Mouse (Mus musculus) spleen, postnatal 36 days (tissue): ENCODE measurements at regions not wholly inside any gene's neighbourhood (a gene's known extent, or its start where the extent isn't known, plus 50 kb on each side); places are given as distances from the start of the nearest gene placed in this dataset.

ENCODE experiments used
- DNase-seq, 2 experiments: peaks; one replicate each; pipeline ENCODE4 v3.0.0; 2022; ENCODE audit warnings: low spot score in 2 of 2, mixed read lengths in 1 of 2

DNA sequence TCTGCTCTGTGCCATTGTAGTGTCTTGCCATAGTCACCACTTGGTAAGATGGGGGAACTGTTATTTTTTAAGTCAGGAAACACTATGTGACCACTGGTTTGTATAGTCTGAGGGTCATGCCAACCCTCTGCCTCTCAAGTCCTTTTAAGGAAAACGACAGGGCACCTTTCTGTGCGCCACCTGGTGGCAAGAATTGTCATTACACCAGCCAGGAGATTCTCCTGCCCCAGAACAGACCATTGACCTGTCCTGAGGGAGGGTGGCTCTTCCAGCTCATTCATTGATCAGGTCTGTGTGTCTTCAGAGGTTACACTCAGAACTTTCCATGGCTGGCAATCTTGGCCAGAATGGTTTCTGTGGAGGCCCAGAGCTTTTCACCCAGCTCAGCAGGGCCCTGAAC lies 166.9 kb downstream of the Bmp7 start:
- DNase-seq: peak in 1 of 2 experiments; percentile 3

DNA sequence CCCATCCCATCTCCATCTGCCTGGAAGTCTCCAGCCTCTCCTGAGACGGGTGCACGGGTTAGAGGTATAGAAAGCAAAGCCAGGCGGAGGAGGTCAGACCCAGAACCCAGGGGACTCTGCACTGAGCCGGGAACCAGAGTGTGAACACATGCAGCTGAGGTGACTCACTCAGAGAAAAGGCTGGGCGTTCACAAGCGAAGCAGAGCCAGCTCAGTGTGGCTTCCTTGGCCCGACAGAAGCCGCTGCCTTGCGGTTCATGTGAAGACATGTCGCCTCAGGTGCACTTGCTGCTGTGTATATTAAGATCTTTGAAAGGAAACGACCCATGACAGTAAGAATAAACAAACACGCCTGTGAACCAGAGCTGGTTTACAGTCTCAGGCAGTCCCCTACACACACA lies 163.6 kb downstream of the Bmp7 start:
- DNase-seq: no peak

DNA sequence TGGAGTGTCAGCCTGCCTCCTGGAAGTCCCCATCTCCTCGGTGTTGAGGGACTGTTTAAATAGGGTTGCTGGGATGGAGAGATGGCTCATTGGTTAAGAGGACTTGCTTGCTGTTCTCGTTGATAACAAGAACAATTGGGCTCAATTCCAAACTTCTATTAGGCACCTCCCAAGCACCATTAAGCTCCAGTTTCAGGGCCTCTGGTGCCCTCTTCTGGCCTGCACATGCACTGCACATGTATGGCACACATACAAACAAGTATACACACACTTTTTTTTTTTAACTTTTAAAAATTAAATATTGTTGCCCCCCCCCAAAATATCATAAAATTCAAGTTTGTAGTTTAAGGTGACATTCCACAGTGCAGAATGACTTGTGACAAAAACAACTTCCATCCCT lies 162.3 kb downstream of the Bmp7 start:
- DNase-seq: no peak

DNA sequence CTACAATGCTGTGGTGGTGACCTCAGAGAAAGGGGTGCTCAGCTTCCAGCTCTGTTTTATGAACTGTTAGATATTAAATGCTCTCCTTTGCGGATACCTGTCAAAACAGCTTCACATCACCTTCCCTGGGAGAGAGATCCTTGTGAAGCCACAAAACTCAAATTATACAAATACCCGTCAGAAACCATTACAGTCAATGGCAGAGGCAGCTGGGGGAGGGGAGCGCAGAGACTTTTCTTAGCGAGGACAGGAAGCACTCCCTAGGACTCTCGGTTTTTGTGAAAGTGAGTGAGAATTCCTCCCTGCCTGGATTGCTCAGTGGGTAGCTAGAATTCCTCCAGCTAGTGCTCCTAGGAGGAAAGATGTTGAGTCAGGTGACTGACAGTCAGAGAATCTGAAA lies 161.0 kb downstream of the Bmp7 start:
- no peak for DNase-seq

DNA sequence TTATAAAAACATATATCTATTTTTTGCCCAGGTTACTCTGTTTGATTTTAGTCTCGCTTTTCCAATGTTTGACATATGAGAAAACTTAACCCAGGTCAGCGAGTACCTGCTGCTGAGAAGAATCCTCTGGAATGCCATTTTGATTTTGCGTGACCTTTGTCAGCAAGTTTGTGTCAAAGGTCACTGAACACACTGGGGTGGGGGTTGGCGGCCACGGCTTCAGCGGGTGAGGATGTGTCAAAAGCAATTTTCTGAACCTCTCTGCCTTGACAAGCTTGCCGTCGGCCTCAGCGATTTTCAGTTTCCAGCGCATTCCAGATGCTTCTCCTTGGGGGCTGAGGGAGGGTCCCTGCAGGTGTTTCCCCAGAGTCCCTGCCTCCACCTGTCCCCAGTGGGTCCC lies 157.4 kb downstream of the Bmp7 start:
- no peak for DNase-seq

DNA sequence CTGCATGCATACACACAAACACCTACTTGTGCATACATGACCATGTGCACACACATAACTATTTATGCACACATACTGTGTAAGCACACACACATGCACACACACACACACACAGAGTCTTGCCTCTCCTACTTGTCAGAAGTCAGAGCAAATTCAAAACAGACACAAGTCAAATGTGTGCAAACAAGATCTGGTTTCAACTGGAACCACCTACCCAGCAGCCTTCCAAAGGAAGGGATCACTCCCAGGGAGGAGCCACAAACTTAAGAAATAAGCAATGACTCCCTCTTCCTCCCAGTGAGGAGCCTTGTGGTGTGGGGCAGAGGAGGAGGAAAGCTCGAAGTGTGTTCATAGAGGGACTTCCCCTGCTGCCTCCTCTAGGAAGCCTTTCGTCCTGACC lies 153.8 kb downstream of the Bmp7 start:
- DNase-seq: no peak

DNA sequence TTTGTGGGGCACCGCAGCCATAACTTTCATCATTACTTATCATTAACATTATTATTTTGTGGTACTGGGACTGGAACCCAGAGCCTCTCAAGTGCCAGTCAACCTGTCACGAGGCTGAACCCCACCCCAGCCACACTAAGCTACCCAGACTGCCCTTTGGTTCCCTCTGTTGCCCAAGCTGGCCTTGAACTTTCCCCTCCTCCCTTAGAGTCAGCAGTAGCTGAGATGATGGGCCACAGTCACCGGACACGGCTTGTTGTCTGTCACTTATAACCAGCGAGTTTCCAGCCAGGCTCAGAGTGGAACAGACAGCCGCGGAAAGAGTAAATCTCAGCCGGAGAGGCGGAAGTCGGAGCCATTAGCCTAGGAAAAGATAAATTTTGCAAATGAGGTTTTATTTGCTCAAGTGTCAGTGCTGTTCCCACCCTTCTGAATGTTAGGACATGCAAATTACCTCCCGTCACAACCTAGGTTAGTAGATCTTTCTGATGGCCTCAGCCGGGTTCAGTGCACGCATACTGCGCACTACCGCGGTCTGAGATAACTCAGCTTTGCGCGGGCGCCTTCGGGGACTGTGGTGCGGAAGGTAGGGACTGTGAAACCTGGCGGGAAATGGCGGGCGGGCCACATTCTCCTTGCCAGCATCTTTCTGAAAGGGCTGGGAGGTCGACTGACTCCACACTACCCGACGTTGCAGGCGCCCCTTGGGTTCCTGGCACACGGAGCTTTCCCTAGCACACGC lies 152.7 kb downstream of the Bmp7 start:
- no peak for DNase-seq

DNA sequence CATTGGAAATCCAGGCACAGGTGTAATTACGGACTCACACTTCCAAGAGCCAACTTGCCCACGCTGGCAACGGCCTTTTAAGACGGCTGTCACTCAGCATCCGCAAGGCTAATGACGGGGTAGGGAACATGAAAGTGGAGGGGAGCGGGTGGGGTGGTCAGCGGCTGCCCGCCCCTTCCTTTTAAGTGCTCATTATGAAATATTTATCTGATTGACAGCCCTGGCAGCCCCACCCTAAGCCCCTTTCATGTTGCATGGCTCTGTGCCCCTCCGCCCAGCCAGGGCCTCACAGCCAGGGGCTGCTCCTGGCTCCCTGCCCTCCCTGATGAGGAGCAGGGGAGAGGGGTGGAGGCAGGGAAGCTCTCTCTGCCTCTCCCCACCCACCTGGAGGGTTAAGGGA lies 150.9 kb downstream of the Bmp7 start:
- no peak for DNase-seq

DNA sequence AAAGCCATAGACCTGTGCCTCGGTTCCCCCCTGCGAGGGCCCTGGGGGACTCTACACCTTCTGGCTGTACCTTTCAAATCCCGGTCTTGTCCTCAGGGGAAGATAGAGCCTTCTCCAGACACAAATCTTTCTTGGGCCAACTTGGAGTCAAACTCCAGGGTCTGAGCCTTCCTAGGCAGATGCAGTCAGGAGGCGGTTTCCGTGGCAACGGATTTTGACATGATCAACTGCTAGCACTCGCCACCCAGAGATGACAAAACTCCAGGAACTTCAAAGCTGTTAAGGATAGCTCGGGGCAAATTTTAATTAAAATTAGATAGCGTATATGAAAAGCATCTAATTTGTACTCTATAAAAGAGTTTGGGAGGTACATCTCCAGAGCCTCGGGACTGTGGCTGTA lies 147.6 kb downstream of the Bmp7 start:
- no peak for DNase-seq

DNA sequence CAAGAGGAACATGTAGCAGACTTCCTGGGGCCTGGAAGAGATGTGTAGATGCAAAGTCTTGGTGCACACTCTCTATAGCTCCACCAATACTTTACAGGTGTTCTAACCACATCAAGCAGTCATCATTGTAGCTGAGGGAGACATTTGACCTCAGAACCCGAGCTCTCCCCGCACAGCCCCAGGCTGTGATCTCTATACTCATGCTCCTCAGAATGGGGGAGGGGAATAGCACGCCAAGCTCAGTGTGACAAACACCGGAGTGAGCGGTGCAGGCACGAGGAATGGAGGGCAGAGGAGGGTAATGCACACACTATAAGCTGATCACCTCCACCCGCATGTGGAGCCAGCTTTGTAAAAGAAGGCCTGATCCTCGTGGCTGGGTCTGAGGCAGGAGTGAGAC lies 146.1 kb downstream of the Bmp7 start:
- DNase-seq: no peak

DNA sequence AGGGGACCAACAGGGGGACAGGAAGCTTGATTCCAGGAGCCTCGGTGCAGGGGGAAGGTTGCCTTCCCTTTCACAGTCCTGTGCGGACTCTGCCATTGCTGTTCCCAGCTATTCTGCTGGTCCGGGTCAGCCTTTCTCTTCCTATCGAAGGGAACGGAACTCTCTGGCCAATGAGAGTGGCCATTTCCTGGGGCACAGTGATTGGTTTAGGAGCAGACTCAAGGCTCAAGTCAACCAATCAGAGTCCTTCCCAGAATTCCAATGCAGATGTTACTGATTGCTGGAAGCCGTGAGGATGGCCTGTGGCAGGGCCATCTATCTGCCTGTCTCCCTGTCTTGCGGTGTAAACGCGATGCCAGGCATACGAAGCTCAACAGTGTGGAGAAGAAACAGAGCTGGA lies 145.3 kb downstream of the Bmp7 start:
- no peak for DNase-seq

DNA sequence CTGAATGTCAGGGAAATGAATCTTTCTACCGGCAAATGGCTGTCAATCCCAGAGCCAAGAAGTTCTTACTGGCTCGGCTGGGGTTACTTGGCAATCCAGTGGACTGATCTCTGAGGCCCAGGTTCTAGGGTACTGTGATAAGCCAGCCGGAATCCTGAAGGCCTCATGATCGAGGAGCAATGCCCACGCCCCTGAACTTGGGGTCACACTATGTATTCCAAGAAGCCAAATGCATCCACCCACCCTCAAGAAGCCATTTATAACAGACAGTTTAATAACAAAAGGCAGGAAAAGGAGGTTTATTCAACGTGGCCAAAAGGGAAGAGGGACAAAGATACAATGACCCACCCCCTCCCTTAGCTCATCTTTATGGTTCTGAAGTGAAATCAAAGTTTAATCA lies 144.0 kb downstream of the Bmp7 start:
- DNase-seq: no peak

DNA sequence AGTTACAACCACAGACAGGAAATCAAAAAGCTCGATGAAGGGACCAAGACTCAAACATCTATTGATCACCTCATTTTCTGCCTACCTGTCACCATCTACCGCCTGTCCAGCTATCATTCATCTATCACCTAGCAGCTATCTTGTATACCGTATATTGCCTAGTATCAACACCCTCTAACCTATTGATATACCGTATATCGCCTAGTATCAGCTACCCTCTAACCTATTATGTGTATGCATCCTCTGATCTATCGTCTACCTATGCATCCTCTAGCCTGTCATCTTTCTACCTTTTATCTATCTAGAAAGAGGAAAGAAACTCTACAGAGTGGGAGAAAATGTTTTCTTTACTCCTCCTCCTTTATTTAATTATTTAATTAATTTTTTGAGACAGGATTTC lies 143.2 kb downstream of the Bmp7 start:
- no peak for DNase-seq

DNA sequence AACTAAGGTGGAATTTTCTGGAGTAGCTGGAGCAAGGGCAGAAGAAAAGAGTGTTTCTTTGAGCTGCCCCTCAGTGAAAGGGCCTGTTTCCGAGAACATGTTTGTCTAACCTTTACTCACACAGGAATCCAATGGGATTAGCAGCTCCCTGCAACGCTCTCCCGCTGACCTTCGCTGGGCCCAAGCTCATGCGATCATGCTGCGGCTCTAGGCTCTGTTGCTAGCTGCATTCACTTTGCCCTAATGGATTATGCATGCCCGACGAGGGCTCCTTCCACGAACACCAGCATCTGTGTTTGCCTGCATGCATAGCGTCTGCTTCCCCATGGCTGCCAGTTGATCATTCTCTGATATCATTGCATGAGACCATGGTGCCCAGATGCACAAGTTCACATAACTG lies 140.2 kb downstream of the Bmp7 start:
- DNase-seq: no peak

DNA sequence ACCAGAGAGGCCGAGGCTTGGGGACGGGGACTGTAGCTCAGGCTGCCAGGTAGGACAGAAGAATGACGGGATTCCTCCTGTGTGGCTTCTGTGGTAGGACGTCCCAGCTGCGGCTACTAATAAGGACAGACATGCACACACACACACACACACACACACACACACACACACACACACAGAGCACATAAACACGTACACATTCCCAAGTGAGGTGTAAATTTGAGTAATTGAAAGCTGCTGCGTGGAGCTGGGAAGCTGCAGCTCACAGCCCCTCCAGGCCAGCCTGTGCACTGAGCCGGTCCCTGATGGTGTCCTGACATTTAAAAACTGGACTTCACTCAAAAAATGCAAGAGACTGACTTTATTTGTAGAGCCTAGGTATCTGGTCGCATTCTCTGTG lies 139.3 kb downstream of the Bmp7 start:
- DNase-seq: no peak

DNA sequence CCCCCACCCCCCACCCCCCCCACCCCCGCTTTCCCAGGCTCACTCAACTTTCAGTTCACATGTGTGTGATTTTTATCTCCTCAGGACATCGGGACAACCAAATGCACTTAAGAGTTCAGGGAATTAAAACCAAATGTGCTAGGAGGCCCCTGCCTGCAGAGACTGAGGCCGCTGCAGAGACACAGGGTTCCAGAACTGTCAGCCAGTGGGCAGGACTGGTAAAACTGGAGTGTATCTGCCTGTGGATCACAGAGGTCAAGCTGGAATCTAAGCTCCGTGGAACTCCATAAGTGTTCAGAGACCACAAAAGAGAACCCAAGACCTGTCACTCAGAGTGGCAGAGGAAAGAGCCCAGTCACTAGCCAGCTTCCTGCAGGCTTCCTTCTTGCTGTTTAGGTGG lies 138.3 kb downstream of the Bmp7 start:
- DNase-seq: no peak

DNA sequence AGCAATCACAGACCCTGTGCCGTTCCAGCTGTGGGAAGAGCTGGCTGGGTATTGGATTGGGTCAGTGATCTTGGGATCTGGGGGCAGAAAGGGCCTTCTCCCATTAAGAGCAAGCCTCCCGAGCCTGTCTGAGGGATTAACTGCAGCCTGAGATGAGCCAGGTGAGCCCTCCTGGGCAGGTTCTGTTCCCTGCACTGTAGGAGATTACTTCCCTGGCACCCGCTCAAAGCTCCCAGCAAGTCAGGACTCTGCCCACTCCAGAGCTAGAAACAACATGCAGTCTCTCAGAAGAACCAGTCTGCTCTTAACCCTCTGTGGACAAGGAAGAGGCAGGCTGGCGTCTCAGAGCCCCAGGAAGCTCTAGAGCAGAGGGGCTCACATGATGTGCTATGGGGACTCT lies 132.7 kb downstream of the Bmp7 start:
- no peak for DNase-seq

DNA sequence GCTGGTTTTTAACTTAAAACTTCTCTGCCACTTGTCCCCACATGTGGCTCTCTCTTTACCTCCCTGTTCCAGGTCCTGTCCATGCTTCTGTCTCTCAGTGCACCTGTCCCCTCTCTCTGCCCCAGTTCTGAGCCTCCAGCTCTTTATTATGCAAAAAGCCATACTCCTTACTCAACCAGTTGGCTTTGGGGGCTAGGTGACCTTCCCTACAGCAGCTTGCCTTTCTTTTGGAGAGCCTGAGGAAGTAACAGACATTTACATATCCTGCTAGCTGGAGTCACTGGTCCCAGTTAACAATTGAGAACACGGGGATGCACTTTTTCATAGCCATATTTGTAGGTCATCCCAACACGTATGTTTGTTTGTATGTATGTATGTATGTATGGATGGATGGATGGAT lies 130.8 kb downstream of the Bmp7 start:
- DNase-seq: no peak

DNA sequence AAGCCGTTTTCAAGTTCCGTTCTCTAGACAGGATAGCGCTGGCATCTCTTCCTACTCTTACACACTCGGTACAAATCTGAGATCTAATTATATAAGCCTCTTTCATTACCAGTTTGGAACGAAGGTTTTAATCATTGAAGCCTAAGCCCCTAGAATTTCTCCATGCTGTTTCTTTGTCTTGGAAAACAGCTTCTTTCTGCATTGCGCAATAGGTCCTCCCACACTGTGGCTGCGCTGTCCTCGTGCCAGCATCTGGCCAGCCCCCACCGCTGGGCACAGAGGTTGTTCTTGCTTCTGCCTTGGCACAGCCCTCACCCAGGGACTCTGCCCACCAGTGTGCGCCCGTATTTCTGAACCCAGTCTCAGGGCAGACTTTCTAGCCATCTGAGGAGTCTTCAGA lies 126.8 kb downstream of the Bmp7 start:
- DNase-seq: no peak

DNA sequence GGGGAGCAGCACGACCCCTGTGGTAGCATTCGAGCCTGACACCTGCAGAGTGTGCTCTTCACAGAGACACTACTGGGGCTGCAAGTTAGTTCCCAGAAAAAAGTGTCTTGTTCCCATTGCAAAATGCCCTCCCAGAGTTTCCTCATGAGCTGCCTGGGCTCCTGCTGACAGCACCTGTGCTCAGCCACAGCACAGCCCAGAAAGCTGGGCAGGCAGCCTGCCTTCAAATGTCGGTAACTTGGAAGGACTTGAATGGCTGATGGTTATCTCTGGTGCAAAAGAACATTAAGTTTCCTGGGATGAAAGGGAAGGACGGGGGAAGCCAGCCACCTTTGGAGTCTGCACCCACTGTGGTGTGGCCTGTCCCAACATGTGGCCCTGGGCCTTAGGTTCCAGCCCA lies 126.2 kb downstream of the Bmp7 start:
- DNase-seq: no peak

DNA sequence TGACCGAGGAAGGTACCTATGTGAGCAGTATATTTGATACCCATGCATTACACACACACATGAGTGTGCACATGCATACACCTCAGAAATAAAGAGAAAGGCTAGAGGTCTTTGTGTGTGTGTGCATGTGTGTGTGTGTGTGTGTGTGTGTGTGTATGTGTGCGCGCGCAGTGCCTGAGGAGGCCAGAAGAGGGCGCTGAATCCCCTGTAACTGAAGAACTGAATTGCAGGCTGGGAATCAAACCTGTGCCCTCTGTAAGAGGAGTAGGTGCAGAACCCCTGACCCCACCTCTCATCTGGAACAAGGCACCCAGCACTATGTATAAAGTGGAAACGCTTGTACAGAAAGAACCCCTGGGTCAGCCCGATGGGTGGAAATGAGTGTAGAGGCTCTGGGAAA lies 125.0 kb downstream of the Bmp7 start:
- no peak for DNase-seq

DNA sequence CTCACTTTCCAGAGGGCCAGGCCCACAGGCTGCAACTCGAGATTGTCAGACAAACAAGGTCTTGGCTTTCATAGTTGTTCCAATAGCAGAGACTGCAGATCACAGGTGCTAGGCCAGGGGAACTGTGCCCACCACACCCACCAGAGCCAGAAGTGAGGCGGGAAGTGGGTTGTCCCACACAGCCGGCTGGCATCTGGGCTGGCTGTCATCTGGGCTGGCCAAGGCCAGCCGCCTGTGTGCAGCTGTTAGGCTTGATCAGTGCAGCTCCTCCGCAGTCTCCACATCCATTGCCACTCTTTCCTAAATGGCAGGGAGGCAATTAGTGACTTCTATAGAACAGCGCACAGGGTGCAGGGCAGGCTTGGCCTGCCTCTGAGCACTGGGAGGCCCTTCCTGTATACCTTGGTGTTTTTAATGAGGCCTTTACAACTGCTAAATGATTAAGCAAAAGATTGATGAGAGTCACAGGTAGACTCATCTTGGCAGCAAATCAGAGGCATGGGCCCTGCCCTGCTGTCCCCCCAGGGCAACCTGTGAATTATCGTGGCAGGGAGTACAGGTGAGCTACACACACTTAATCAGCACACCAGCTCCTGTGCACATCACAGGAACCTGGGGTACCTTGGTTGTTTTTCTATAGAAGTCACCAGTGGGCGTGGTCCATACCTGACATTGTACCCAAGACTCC lies 122.9 kb downstream of the Bmp7 start:
- DNase-seq: no peak
